Mouse (Mus musculus) ES-E14 (cell line): ENCODE measurements at regions not wholly inside any gene's neighbourhood (a gene's known extent, or its start where the extent isn't known, plus 50 kb on each side); places are given as distances from the start of the nearest gene placed in this dataset.

Source experiments
- CHD2 ChIP-seq: IDR thresholded peaks from 2 replicates; pipeline ENCODE4 v1.6.1; 2014; ENCODE audit warnings: mild to moderate bottlenecking, low read depth, low read length, inconsistent platforms
- MAFK ChIP-seq: IDR thresholded peaks from 2 replicates; pipeline ENCODE4 v1.6.1; 2014; ENCODE audit warnings: mild to moderate bottlenecking, low read depth, low read length, inconsistent platforms; ENCODE audit not compliant: insufficient read depth

GRCm38 (mm10) chr3:37842289-37842688 is 118.0 kb upstream of the Gm5148 start:
- TF ChIP-seq MAFK (no peak), CHD2 (no peak)
